Mouse (Mus musculus) heart, embryonic 11.5 days (tissue): ENCODE data around the gene Spns2. TPM values are rescaled to one million over a fixed set of nuclear protein-coding genes. Genes with fewer than 3 reads are reported as not detected.
A peak's percentile ranks its signal among the peaks of the same experiment; 100 is the strongest.
"Not testable (repeated sequence)": the region's sequence is repeated elsewhere in the genome, so short reads cannot be mapped to it uniquely, and the experiment has no call there.

ENCODE experiments used
- ATAC-seq: fragments of 200-750 bp; cut with Nextera tagmentation; replicated peaks from 2 replicates; pipeline ENCODE4 v1.8.0; 2017; ENCODE audit warnings: moderate library complexity; ENCODE audit not compliant: insufficient number of reproducible peaks, low FRiP score, low TSS enrichment
- H3K27ac ChIP-seq: fragments of 300-500 bp; sonication (generic); 2 replicates; pipeline ENCODE4 v1.5.1; 2014; ENCODE audit warnings: mild to moderate bottlenecking, low read depth, low read length
- H3K27me3 ChIP-seq: fragments of 300-500 bp; sonication (generic); 2 replicates; pipeline ENCODE4 v1.6.1; 2014; ENCODE audit warnings: mild to moderate bottlenecking, low read length, mixed read lengths; ENCODE audit not compliant: control insufficient read depth, insufficient read depth
- H3K36me3 ChIP-seq: fragments of 300-500 bp; sonication (generic); 2 replicates; pipeline ENCODE4 v1.6.1; 2014; ENCODE audit warnings: mild to moderate bottlenecking, low read length, moderate library complexity, mixed read lengths; ENCODE audit not compliant: control insufficient read depth, insufficient read depth
- H3K4me1 ChIP-seq: fragments of 300-500 bp; sonication (generic); 2 replicates; pipeline ENCODE4 v1.6.1; 2014; ENCODE audit warnings: low read length; ENCODE audit not compliant: control insufficient read depth, insufficient read depth
- H3K4me2 ChIP-seq: fragments of 300-500 bp; sonication (generic); 2 replicates; pipeline ENCODE4 v1.6.1; 2014; ENCODE audit warnings: mild to moderate bottlenecking, moderate library complexity
- H3K4me3 ChIP-seq: fragments of 300-500 bp; sonication (generic); 2 replicates; pipeline ENCODE4 v1.5.1; 2014; ENCODE audit warnings: low read depth, low read length
- H3K9ac ChIP-seq: fragments of 300-500 bp; sonication (generic); 2 replicates; pipeline ENCODE4 v1.6.1; 2014; ENCODE audit warnings: mild to moderate bottlenecking, low read depth, low read length, moderate library complexity
- H3K9me3 ChIP-seq: fragments of 300-500 bp; sonication (generic); replicated peaks from 2 replicates; pipeline ENCODE4 v1.6.1; 2016; ENCODE audit warnings: low read length; ENCODE audit not compliant: control insufficient read depth
- WGBS: fragments of 180-500 bp; shearing (Covaris S2); extraction: QIAGEN DNeasy Blood & Tissue Kit; methylation state at CpG from one replicate; pipeline ENCODE4 v1.1.7; 2014; ENCODE audit not compliant: insufficient replicate concordance; 5-methylcytosine and 5-hydroxymethylcytosine counted together
- polyA plus RNA-seq: library from polyadenylated mRNA; unstranded; fragments of >200 nt; fragmentation: Nextera tagmentation; extraction: Ambion mirVana; gene quantifications from 2 replicates; pipeline ENCODE4 v1.2.1, GENCODE M21; 2014

Gene Spns2
- polyA plus RNA-seq, 1 experiment from 2014 or later = 4.6 TPM

DNA sequence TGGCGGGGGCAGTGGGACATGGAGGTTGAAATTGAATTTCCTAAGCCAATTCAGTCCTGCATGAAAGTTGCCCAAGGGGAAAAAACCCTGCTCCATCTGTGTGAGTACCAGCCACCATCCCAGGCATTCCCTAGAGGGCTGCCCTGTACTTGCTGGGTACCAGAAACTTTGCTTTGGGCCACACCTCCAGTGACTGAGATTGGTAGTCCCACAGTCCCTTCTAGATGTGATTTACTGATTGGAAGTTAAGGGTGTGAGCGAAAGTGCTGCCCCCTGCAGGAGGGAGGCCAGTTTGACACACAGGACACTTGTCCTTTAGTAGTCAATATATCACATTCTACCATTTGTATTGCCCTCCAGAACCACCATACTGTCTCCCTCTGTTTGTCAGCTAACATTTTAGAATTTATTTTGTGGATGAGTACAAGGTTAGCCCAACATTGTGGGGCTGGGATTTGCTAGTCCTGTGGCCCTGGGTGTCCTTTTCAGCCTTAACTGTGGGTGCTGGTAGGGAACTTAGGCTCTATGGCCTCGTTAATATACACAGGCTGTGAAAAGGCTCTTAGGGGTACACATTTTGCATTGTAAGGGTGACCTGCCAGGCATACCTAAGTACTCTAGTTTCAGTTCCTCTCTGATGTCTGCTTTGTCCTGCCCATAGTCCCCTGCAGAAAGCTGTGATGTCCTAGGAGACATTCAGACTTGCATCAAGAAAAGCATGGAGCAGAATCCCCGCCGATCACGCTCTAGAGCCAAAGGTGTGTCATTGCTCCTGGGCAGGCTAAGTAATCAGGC lies 43.2 kb downstream of the Spns2 start:
- ATAC-seq = no peak
- 86% methylated on average over 6 of the region's 6 CpGs for WGBS
- H3K27me3 ChIP-seq = no peaks in the 10 kb centered on the region

DNA sequence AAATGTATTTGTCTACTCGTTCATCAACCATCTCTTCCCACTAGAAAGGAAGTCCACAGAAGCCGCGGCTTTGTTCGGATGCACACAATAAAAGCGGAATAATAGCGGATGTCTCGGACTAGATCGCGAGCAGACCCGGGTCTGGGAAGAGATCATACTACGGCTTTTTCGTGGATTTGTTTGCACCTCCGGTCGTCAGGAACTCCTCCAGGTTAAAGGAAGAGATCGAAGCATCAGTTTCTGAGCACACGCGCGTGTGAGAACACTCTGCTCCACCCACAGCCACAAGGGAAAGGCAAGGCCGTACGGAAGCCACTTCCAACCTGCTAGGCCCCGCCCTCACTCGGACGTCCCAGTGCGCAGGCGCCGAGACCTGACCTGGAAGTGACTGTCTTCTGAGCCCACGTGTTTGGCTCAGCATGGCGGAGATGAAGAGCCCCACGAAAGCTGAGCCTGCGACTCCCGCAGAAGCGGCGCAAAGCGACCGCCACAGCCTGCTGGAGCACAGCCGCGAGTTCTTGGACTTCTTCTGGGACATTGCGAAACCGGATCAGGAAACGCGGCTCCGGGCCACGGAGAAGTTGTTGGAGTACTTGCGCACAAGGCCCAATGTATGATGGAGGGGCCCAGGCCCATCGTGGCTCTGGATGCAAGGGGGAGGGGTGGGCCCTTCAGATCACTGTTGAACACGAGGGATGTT lies 48.6 kb downstream of the Spns2 start, which contains the start of gene Mybbp1a:
TSS of gene Mybbp1a (plus strand) at position 391 of the 700 bp plus-strand sequence.
- Histone ChIP-seq H3K4me2 (peak within 1 kb of the TSS; percentile 90), H3K27ac (peak within 1 kb of the TSS; percentile 68), H3K4me3 (peak within 1 kb of the TSS; percentile 86), H3K9me3 (no peaks in the 10 kb centered on the region), H3K36me3 (peaks cover 30% of the 10 kb centered on the region), H3K9ac (peak within 1 kb of the TSS; percentile 88), H3K27me3 (no peaks in the 10 kb centered on the region), H3K4me1 (peaks cover 9% of the 10 kb centered on the region)
- WGBS = under 1% methylated on average over 46 of the region's 46 CpGs
- ATAC-seq = peak; percentile 88

More for the DNA sequence above, 43.2 kb downstream of the Spns2 start:
- H3K4me1 ChIP-seq = peaks cover 9% of the 10 kb centered on the region
- no peak overlapping the region for H3K27ac ChIP-seq
- H3K4me2 ChIP-seq = no peak overlapping the region
- no peak overlapping the region for H3K4me3 ChIP-seq
- no peak overlapping the region for H3K9ac ChIP-seq
- no peaks in the 10 kb centered on the region for H3K9me3 ChIP-seq
- H3K36me3 ChIP-seq = peaks cover 74% of the 10 kb centered on the region

DNA sequence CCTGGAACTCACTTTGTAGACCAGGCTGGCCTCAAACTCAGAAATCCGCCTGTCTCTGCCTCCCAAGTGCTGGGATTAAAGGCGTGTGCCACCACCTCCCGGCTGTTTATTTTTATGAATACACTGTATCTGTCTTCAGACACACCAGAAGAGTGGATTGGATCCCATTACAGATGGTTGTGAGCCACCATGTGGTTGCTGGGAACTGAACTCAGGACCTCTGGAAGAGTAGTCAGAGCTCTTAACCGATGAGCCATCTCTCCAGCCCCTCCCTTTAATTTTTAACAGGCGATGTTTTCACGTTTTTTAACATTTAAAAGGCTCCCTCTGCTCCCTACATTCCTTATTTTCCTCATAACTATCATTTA lies 49.1 kb downstream of the Spns2 start:
- H3K27ac ChIP-seq = peak overlapping the region; percentile 68
- H3K4me3 ChIP-seq = peak overlapping the region; percentile 86
- H3K9ac ChIP-seq = peak overlapping the region; percentile 88
- peaks cover 24% of the 10 kb centered on the region for H3K36me3 ChIP-seq
- H3K4me1 ChIP-seq, ATAC-seq, H3K27me3 ChIP-seq, H3K9me3 ChIP-seq: not testable (repeated sequence)
- H3K4me2 ChIP-seq = peak overlapping the region; percentile 90
- WGBS = 37% methylated on average over 6 of the region's 6 CpGs

DNA sequence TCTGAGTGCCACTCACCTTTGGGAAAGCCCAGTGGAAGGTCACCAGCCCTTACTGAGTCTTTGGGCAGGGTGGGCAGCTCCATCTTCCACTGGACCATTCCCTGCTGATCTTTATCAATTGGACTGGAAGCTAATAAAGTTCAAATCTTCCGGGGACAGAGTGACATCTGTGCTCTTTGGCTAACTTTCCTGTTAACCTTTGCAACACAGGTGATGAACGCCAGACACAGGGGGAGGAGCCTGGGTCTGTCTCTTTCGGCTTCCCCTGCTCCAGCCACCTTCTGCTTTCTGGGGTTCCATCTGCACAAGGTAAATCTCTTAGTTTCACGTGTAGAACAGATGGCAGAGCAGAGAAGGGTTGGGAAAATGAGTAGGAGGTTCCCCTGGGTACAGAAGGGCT lies 51.3 kb downstream of the Spns2 start:
- Histone ChIP-seq H3K4me2 (no peak overlapping the region), H3K27ac (no peak overlapping the region), H3K27me3 (no peaks in the 10 kb centered on the region), H3K9ac (no peak overlapping the region), H3K4me1 (peaks cover 9% of the 10 kb centered on the region), H3K4me3 (no peak overlapping the region), H3K9me3 (no peaks in the 10 kb centered on the region), H3K36me3 (peaks cover 5% of the 10 kb centered on the region)
- no peak for ATAC-seq
- 73% methylated on average over 4 of the region's 4 CpGs for WGBS

DNA sequence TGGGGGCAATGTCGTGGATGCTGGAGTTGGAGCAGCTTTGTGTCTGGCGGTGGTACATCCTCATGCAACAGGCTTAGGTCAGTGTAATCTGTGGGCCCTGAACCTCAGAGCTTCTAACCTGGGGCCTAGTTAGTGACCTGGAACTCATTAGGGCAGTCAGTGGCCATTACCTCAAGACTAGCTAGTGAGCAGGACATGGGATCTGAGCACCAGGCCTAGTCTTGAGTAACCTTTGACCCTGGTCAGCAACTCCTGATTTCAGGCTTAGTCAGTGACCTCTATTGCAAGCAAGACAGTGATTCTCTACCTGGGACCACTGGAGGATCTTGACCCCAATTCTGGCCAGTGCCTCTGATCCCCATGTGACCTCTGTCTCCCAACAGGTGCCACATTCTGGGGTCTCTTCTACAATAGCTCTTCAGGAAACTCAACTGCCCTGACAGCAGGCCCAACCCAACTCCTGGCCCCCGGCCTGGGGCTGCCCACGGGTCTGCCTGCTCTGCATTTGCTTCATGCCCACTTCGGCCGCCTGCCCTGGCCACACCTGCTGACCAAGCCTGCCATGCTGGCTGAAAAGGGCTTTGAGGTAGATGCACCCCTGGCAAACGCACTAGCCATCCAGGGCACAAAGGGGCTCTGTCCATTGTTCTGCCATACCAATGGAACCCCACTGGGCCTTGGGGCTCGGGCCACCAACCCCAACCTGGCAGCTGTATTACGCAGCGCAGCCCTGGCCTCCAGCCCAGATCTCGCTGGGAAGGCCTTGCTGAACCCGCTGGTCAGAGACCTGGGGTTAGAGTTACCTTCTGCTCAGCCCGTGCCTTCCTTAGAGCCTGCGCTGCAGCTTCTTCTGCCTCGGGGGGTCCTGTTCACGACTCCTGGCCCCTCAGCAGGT lies 52.7 kb downstream of the Spns2 start:
- no peaks in the 10 kb centered on the region for H3K27me3 ChIP-seq
- H3K36me3 ChIP-seq = no peaks in the 10 kb centered on the region
- H3K27ac ChIP-seq = no peak overlapping the region
- H3K9ac ChIP-seq = no peak overlapping the region
- no peak overlapping the region for H3K4me2 ChIP-seq
- 79% methylated on average over 16 of the region's 16 CpGs for WGBS
- no peak for ATAC-seq
- H3K4me1 ChIP-seq = peaks cover 2% of the 10 kb centered on the region
- H3K4me3 ChIP-seq = no peak overlapping the region
- no peaks in the 10 kb centered on the region for H3K9me3 ChIP-seq

DNA sequence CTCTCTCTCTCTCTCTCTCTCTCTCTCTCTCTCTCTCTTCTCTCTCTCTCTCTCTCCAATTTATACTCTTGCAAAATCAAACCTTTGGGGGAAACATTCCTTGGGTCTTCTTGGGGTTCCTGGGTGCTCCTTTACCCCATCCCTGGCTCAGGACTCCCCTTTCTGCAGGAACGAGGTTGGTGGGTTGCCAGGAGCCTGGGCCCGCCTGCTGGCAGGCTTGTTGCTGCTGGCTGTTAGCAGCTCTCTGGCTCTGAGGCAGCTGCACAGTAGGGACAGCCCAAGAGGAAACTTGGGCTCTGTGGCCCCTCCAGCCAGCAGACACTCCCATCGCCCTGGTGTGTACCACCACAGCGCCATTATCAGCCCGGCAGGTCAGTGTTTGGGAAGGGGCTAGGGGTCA lies 53.4 kb downstream of the Spns2 start:
- H3K9ac ChIP-seq = no peak overlapping the region
- 72% methylated on average over 5 of the region's 5 CpGs for WGBS

DNA sequence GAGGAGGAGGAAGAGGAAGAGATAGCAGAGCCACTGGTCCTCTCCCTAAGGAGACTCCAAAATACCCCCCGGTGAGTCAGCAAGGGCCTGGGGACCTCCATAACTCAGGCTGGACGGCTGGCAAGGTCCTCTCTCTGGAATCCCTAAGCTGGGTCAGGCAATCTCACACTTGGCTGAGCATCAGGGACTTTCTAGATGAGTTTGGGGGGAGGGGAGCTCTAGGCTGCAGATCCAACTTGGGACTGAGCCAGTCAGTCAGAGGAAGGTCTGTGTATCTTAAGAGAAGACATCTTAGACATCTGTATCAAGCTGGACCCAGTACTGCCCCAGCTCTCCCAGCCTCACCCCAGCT lies 54.0 kb downstream of the Spns2 start:
- no peak overlapping the region for H3K9ac ChIP-seq
- 37% methylated on average over 2 of the region's 2 CpGs for WGBS
- no peak overlapping the region for H3K4me2 ChIP-seq
- H3K4me1 ChIP-seq = no peaks in the 10 kb centered on the region
- no peak for ATAC-seq
- no peaks in the 10 kb centered on the region for H3K9me3 ChIP-seq
- no peaks in the 10 kb centered on the region for H3K27me3 ChIP-seq
- H3K36me3 ChIP-seq = no peaks in the 10 kb centered on the region
- no peak overlapping the region for H3K4me3 ChIP-seq
- no peak overlapping the region for H3K27ac ChIP-seq

More for the DNA sequence above, 53.4 kb downstream of the Spns2 start:
- Histone ChIP-seq H3K4me1 (no peaks in the 10 kb centered on the region), H3K4me2 (no peak overlapping the region), H3K4me3 (no peak overlapping the region), H3K27me3 (no peaks in the 10 kb centered on the region), H3K27ac (no peak overlapping the region), H3K9me3 (no peaks in the 10 kb centered on the region), H3K36me3 (no peaks in the 10 kb centered on the region)
- no peak for ATAC-seq

DNA sequence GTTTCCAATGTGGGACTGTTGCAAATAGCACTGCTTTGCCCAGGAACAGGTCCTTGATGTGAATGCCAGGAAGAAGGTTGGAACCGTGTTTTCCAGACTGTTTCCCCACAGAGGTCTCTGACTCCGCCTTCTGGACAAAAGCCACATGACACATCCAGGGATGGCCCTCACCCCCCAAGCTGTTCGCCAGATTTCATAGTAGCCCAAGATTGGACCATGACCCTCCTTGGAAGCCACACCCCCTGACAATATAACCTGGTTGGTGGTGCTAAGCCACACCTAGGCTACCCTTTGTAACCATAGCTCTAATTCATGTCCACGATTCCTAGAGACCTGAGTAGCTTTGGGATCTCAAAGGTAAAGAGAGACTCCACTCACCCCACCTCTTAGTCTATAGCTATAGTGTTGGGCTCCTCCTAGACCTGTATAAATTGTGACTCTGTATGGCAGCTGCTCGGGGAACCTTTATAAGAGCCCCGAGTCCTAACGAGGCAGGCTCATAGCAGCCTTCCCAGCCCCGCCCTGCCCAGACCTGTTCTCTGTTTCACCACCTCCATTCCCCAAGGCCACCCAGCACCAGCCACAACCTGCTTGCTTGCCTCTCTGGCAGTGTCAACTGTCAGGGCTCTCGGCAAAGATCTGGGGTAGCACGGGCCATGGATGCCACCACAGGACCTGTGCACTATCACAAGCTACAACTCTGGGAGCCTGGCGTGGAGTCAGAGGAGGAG lies 54.6 kb downstream of the Spns2 start, which contains the start of gene Ggt6:
TSS of gene Ggt6 (plus strand) at position 564 of the 731 bp plus-strand sequence.
- ATAC-seq = no peak
- WGBS = 65% methylated on average over 11 of the region's 11 CpGs
- Histone ChIP-seq H3K4me3 (no peak within 1 kb of the TSS), H3K36me3 (no peaks in the 10 kb centered on the region), H3K4me1 (no peaks in the 10 kb centered on the region), H3K9ac (no peak within 1 kb of the TSS), H3K9me3 (no peaks in the 10 kb centered on the region), H3K4me2 (no peak within 1 kb of the TSS), H3K27ac (no peak within 1 kb of the TSS), H3K27me3 (no peaks in the 10 kb centered on the region)
